Mouse (Mus musculus) liver, postnatal 0 days (tissue): ENCODE data around the gene Rasal2.

ENCODE experiments used
- CTCF ChIP-seq: sonication (generic); IDR thresholded peaks from 2 replicates; pipeline ENCODE4 v1.5.1; 2016; ENCODE audit warnings: antibody characterized with exemption, low read depth
- EP300 ChIP-seq: IDR thresholded peaks from 2 replicates; pipeline ENCODE4 v1.6.1; 2016; ENCODE audit warnings: antibody characterized with exemption, low read depth, mild to moderate bottlenecking

DNA sequence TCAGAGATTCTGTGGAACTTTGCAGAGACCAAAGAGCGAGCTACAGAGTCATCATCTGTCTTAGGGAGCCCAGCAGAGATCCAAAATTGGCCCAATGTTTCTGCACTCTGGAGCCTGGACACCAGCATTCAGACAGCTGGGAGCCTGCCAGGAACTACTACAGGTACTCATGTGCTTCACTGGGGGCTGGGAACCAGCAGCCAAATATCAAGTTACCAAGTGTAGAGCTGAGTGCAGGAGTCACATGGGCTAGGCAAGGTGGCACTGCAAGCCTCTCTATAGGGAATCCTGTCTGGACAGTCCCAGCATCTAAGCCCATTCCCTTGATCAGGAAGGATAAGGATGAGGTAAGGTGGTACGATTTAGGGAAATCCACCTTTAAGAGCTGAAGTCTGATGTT lies 284.2 kb downstream of the Rasal2 start:
- TF ChIP-seq CTCF: no peak
- no peak for TF ChIP-seq EP300
